Mouse (Mus musculus) forebrain, embryonic 12.5 days (tissue): ENCODE results near the gene Alg9. TPM values are rescaled to one million over a fixed set of nuclear protein-coding genes. Genes with fewer than 3 reads are reported as not detected.

Source experiments
- ATAC-seq: fragments of 200-750 bp; cut with Nextera tagmentation; 2 replicates; pipeline ENCODE4 v1.8.0; 2017; ENCODE audit warnings: moderate TSS enrichment; ENCODE audit not compliant: low FRiP score
- H3K27ac ChIP-seq: fragments of 300-500 bp; sonication (generic); 2 replicates; pipeline ENCODE4 v1.5.1; 2016; ENCODE audit warnings: mild to moderate bottlenecking
- H3K27me3 ChIP-seq: fragments of 300-500 bp; sonication (generic); 2 replicates; pipeline ENCODE4 v1.6.1; 2016; ENCODE audit warnings: mild to moderate bottlenecking
- H3K36me3 ChIP-seq: fragments of 300-500 bp; sonication (generic); replicated peaks from 2 replicates; pipeline ENCODE4 v1.6.1; 2016; ENCODE audit warnings: mild to moderate bottlenecking
- H3K4me1 ChIP-seq: fragments of 300-500 bp; sonication (generic); 2 replicates; pipeline ENCODE4 v1.6.1; 2016
- H3K4me2 ChIP-seq: fragments of 300-500 bp; sonication (generic); 2 replicates; pipeline ENCODE4 v1.6.1; 2016; ENCODE audit warnings: mild to moderate bottlenecking, moderate library complexity
- H3K4me3 ChIP-seq: fragments of 300-500 bp; sonication (generic); replicated peaks from 2 replicates; pipeline ENCODE4 v1.5.1; 2016; ENCODE audit warnings: mild to moderate bottlenecking
- H3K9ac ChIP-seq: fragments of 300-500 bp; sonication (generic); 2 replicates; pipeline ENCODE4 v1.6.1; 2016; ENCODE audit warnings: mild to moderate bottlenecking
- H3K9me3 ChIP-seq: fragments of 300-500 bp; sonication (generic); 2 replicates; pipeline ENCODE4 v1.6.1; 2016
- WGBS: fragments of 180-500 bp; shearing (Covaris S2); methylation state at CpG from one replicate; pipeline ENCODE4 v1.1.7; 2016; 5-methylcytosine and 5-hydroxymethylcytosine counted together
- polyA plus RNA-seq: library from polyadenylated mRNA; unstranded; fragments of >200 nt; fragmentation: Nextera tagmentation; extraction: Ambion mirVana; gene quantifications from 2 replicates; pipeline ENCODE4 v1.2.1, GENCODE M21; 2016

Gene Alg9
- polyA plus RNA-seq, 1 experiment from 2014 or later, result 40.6 TPM

DNA sequence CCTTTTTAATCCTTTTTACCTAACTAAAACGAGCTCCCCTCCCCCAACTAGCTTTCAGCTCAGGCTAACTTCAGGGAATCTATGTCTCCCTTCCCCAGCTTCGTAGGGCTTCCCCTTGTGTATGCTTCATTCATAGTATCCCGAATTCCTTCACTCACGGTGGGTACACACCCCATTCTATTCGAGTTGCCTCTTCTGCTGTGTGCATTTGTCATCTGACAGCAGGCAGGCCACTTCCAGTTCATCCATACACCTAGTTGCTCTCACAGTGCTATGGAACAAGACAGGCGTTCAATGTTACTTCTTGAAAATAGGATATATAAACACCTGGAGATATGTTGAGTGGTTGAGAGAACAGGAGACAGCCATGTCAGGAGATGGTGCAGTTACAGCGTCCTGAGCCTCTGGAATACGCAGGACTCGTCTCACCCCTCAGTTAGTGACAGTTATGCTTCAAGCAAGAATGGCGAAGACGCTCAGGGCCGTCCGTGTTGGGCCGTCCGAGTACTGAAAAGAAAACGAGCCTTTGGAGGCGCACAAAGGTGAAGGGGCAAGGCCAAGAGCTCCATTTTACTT, 7.2 kb upstream of the Alg9 start:
- Histone ChIP-seq H3K4me1 (peaks cover 13% of the 10 kb centered on the region), H3K27me3 (no peaks in the 10 kb centered on the region), H3K9ac (peak overlapping the region; percentile 71), H3K27ac (peak overlapping the region; percentile 89), H3K4me3 (peak overlapping the region; percentile 61), H3K4me2 (peak overlapping the region; percentile 69), H3K36me3 (no peaks in the 10 kb centered on the region), H3K9me3 (no peaks in the 10 kb centered on the region)
- peak; percentile 34 for ATAC-seq
- 5% methylated on average over 17 of the region's 17 CpGs for WGBS

DNA sequence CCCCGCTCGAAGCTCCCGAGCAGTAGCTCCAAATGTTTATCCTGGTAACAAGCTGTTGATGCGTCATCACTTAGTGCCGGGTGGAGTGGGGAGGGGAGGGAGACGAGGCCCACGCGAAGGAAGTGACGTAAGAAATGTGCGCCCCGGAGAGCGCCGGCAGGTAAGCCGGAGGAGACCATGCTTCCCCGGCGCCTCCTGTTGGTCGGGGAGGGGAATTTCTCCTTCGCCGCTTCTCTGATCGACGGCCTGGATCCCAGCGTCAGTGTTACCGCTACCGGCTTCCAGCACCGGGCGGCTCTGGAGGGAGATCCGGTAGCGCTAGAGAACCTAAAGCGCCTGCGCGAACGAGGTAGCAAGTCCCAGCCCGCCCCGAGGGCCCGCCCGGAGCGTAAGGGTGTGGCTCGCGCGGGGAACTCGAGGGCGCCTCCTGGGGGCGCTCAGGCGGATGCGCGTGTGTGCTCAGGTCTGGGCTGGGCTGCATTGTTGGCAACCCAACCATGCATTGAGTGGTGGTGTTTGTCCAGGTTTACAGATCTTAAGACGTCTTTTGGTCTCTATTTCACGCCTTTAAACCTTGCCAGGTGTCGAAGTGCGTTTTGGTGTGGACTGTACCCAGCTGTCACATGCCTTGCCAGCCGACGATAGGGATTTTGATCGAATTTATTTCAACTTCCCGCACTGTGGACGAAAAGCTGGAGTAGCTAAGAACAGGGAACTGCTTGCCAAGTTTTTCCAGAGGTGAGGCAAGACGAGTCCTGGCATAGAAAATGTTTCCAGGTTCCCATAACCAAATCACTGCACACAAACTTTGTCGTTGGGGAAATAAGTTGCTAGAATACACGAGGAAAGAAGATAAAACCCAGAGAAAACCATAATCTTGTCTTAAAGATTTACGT, 6.5 kb upstream of the Alg9 start, which contains the start of gene Fdxacb1:
Gene Fdxacb1, plus strand, starts transcription at position 130 of the 896 bp plus-strand sequence.
- H3K36me3 ChIP-seq, result no peaks in the 10 kb centered on the region
- H3K9me3 ChIP-seq, result no peaks in the 10 kb centered on the region
- peak within 1 kb of the TSS; percentile 89 for H3K27ac ChIP-seq
- H3K4me3 ChIP-seq, result peak within 1 kb of the TSS; percentile 61
- peaks cover 13% of the 10 kb centered on the region for H3K4me1 ChIP-seq
- H3K27me3 ChIP-seq, result no peaks in the 10 kb centered on the region
- peak within 1 kb of the TSS; percentile 71 for H3K9ac ChIP-seq
- WGBS, result 5% methylated on average over 59 of the region's 59 CpGs
- ATAC-seq, result peak; percentile 96
- H3K4me2 ChIP-seq, result peak within 1 kb of the TSS; percentile 69

DNA sequence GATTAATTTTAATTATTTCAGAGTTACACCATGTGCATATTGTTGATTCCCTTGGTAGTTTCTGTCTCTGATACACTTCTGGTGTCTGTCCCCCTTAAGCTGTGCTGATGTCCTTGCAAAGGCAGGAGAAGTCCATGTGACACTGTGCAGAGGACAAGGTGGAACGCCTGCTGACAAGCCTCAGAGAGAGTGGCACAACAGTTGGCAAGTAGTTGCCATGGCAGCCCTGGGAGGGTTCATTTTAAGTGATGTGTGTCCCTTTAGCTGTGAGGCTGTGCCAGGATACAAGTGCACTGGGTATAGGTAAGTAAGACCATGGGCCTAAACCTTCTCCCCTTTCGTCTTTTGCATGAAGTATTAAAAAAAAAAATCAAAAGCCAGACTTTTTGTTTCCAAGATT, 4.8 kb upstream of the Alg9 start:
- Histone ChIP-seq H3K4me1 (peaks cover 24% of the 10 kb centered on the region), H3K4me3 (no peak overlapping the region), H3K9me3 (no peaks in the 10 kb centered on the region), H3K27ac (no peak overlapping the region), H3K36me3 (no peaks in the 10 kb centered on the region), H3K9ac (no peak overlapping the region), H3K27me3 (no peaks in the 10 kb centered on the region), H3K4me2 (no peak overlapping the region)
- no peak for ATAC-seq
- WGBS, result 76% methylated on average over 2 of the region's 2 CpGs

DNA sequence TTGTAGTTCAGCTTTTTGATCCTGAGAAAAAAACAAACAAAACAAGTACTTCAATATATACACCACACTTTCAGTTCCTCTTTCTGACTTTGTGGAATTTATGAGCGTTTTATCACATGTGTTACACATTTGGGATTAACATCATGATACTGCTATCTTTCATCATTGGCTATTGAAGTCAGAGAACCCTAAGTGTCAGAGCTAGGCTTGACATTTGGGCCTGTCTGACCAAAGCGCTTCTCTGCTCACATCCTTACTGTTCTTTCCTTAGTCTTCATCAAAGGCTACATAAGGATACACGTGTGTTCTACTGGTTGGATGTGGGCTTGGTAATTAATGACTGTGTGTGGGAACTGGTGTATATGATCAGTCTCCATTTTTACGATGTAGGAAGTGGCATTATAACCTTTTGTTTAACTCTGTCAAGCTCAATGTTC, 775 bp upstream of the Alg9 start:
- no peaks in the 10 kb centered on the region for H3K9me3 ChIP-seq
- no peak overlapping the region for H3K9ac ChIP-seq
- H3K4me3 ChIP-seq, result no peak overlapping the region
- 83% methylated on average over 4 of the region's 4 CpGs for WGBS
- peaks cover 26% of the 10 kb centered on the region for H3K4me1 ChIP-seq
- no peaks in the 10 kb centered on the region for H3K27me3 ChIP-seq
- H3K36me3 ChIP-seq, result peaks cover 8% of the 10 kb centered on the region
- H3K4me2 ChIP-seq, result peak overlapping the region; percentile 87; the same call in 1 of the 2 replicates
- H3K27ac ChIP-seq, result no peak overlapping the region
- no peak for ATAC-seq

DNA sequence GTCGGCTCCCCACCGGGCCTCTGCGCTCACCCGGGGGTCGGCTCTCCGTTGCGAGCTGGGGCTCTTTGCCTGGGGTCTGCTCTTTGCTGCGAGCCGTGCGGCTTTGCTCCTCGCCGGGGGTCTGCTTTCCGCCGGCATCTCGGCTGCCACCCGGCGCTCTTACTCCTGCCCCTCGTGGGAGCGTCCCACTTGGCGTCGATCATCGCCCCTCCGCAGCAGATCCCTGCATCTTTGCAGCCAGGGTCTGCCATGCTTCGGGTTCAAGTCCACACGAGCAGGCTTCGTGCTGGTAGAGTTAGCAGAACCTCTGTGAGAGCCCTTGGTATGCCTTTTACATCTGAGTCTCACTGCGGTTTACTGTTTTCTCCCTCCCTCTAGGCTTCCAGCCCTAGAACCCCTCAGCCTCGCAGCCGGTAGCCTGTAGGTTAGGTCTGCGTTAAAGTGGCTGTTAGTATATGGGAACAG, 875 bp downstream of the Alg9 start:
- H3K36me3 ChIP-seq, result peaks cover 23% of the 10 kb centered on the region
- H3K9ac ChIP-seq, result peak overlapping the region; percentile 91
- peaks cover 20% of the 10 kb centered on the region for H3K4me1 ChIP-seq
- WGBS, result under 1% methylated on average over 30 of the region's 30 CpGs
- no peaks in the 10 kb centered on the region for H3K27me3 ChIP-seq
- peak overlapping the region; percentile 87 for H3K27ac ChIP-seq
- no peaks in the 10 kb centered on the region for H3K9me3 ChIP-seq
- peak; percentile 50 for ATAC-seq
- H3K4me3 ChIP-seq, result peak overlapping the region; percentile 94
- peak overlapping the region; percentile 87 for H3K4me2 ChIP-seq

DNA sequence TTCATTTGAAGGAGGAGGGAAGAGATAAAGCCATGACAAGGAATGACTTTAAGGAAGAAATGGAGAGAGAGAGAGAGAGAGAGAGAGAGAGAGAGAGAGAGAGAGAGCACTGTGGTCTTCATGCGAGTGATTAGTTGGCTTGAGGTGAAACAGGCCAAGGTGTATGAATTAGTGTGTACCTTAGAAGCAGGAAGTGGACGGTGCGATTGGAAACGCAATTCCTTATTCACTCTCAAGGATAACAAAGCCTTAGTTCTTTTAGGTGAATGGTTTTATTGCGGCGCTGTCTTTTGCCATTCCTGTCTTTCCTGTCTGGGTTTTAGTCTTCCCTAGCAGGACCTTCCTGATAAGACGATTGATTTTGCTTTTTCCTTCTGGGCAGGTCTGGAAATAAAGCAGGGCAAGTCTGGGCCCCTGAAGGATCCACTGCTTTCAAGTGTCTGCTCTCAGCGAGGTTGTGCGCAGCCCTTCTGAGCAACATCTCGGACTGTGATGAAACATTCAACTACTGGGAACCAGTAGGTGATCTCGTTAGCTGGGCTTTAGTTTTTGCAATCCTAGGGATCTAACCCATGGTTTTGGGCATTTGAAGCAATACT, 1.4 kb downstream of the Alg9 start:
- no peak for ATAC-seq
- H3K9ac ChIP-seq, result peak overlapping the region; percentile 91
- H3K27ac ChIP-seq, result no peak overlapping the region
- H3K27me3 ChIP-seq, result no peaks in the 10 kb centered on the region
- no peaks in the 10 kb centered on the region for H3K9me3 ChIP-seq
- H3K4me2 ChIP-seq, result peak overlapping the region; percentile 87
- H3K4me1 ChIP-seq, result peaks cover 20% of the 10 kb centered on the region
- H3K36me3 ChIP-seq, result peaks cover 27% of the 10 kb centered on the region
- 65% methylated on average over 11 of the region's 11 CpGs for WGBS
- peak overlapping the region; percentile 94 for H3K4me3 ChIP-seq

DNA sequence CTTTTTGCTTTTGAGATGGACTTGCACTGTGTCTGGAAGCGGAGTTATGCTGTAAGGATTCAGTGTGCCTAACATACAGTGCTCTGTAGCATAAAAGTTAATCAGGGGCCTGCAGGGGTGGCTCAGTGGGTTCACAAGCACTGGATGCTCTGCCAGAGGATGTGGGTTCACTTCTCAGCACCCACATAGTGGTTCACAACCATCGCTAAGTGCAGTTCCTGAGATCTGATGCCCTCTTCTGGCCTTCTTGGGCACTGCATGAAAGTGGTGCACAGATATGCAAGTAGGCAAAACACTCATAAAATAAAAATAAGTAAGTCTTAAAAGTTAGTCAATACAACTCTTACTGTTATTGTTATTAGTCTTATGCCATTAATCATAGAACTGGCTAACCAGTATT, 7.3 kb downstream of the Alg9 start:
- H3K4me2 ChIP-seq, result no peak overlapping the region
- no peak overlapping the region for H3K4me3 ChIP-seq
- H3K9ac ChIP-seq, result no peak overlapping the region
- no peak overlapping the region for H3K27ac ChIP-seq
- H3K27me3 ChIP-seq, result no peaks in the 10 kb centered on the region
- WGBS, result 66% methylated on average over 2 of the region's 2 CpGs
- H3K36me3 ChIP-seq, result peaks cover 82% of the 10 kb centered on the region
- H3K4me1 ChIP-seq, result no peaks in the 10 kb centered on the region
- ATAC-seq, result no peak
- no peaks in the 10 kb centered on the region for H3K9me3 ChIP-seq

DNA sequence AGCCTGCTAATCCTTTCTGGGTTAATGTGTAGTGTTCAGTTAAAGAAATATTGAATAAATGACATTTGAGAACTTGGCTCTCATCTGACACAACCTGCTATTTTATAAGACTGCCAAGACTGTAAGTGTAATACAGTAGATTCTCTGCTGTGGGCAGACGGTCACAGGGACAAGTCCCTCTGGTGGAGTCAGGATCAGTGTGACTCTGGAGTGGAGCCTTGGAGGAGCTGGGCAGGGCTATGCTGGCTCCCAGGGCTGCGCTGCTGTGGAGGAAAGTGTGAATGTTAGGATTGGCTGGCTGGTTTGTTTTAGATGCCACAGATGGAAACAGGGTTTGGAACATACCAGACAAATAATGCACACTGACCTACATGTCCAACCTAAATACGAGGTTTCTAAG, 20.4 kb downstream of the Alg9 start:
- H3K4me2 ChIP-seq, result no peak overlapping the region
- no peak overlapping the region for H3K27ac ChIP-seq
- no peaks in the 10 kb centered on the region for H3K27me3 ChIP-seq
- peaks cover 38% of the 10 kb centered on the region for H3K36me3 ChIP-seq
- ATAC-seq, result no peak
- WGBS, result 88% methylated on average over 3 of the region's 3 CpGs
- H3K4me3 ChIP-seq, result no peak overlapping the region
- no peak overlapping the region for H3K9ac ChIP-seq
- H3K9me3 ChIP-seq, result no peaks in the 10 kb centered on the region
- H3K4me1 ChIP-seq, result no peaks in the 10 kb centered on the region

DNA sequence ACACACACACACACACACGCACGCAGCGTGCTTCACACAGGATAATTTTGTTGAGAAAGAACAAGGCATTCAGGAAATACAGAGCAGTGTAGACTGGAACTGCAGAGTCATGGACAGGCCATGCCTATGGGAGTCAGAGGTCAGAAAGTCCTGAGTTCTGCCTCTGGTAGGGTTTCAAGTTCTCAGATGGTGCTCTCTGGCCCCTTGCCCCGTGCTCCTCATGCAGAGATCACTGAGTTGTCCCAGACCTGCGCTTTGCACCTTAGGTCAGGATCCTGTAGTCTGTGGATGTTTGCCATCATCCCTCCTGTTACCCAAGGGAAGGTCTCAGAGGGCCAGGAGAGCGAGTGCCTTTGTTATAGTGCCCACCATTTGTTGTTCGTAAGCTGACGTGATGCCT, 22.0 kb downstream of the Alg9 start:
- 90% methylated on average over 8 of the region's 8 CpGs for whole genome bisulfite sequencing
- H3K4me2 ChIP-seq, result no peak overlapping the region
- no peaks in the 10 kb centered on the region for H3K4me1 ChIP-seq
- H3K36me3 ChIP-seq, result peaks cover 36% of the 10 kb centered on the region
- H3K27me3 ChIP-seq, result no peaks in the 10 kb centered on the region
- H3K9me3 ChIP-seq, result no peaks in the 10 kb centered on the region
- no peak overlapping the region for H3K9ac ChIP-seq
- H3K4me3 ChIP-seq, result no peak overlapping the region
- ATAC-seq, result no peak
- H3K27ac ChIP-seq, result no peak overlapping the region

DNA sequence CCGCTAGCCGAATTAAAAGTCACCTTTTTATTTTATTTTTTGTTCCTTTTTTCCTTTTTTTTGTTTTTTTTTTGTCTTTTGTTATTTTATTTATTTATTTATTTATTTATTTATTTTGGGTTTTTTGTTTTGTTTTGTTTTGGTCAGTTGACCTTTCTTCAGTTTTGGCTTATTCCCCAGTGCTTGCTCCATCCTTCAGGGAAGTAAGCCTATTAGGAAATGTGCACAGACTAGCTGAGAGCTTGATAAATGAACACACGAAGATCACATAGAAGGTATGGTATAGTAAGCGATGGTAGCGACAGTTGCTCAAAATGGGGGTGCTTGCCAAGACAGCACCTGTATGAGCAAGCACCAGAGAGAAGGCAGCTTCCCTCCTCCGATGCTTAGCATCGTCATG, 22.8 kb downstream of the Alg9 start:
- Histone ChIP-seq H3K9me3 (no peaks in the 10 kb centered on the region), H3K4me1 (no peaks in the 10 kb centered on the region), H3K27me3 (no peaks in the 10 kb centered on the region), H3K4me2 (no peak overlapping the region), H3K4me3 (no peak overlapping the region), H3K9ac (no peak overlapping the region), H3K36me3 (peaks cover 33% of the 10 kb centered on the region), H3K27ac (no peak overlapping the region)
- no peak for ATAC-seq
- WGBS, result 91% methylated on average over 7 of the region's 7 CpGs

DNA sequence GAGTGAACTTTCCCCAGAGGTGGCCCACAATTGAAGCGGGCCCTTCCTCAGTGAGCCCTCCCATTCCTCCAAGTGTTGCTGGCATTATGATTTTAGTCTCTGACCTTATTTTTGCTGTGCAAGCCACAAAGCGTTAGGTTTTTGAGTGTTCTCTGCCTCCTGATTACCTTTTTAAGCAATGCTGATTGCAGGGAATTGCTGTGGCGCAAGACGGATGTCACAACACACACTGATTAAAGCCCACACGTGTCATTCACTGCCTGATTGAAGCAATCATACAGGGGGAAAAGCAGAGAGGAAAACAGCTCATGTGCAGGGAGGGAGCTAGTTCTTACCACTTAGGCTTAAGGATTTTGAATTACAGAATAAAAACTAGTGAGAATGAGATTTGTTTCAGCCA, 23.5 kb downstream of the Alg9 start:
- Histone ChIP-seq H3K9ac (no peak overlapping the region), H3K4me1 (no peaks in the 10 kb centered on the region), H3K36me3 (peaks cover 38% of the 10 kb centered on the region), H3K4me2 (no peak overlapping the region), H3K27ac (no peak overlapping the region), H3K9me3 (no peaks in the 10 kb centered on the region), H3K4me3 (no peak overlapping the region), H3K27me3 (no peaks in the 10 kb centered on the region)
- no peak for ATAC-seq
- WGBS, result 83% methylated on average over 5 of the region's 5 CpGs

DNA sequence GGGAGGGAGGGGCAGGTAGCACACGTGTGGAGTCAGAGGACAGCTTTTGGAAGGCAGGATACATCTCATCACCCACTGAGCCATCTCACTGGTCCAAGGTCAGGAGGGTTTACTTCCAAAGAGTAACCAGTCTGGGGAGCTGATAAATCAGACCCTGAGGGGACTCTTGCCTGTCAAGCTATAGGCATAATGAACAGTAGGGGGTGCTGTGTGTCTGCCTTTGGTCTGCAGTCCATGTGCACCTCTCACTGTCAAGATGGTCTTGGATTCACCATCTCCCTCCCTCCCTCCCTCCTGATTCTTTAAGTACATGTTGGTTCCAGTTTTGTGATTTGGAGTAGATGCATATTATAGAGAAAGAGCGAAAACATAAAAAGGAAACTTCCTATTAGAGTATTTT, 26.2 kb downstream of the Alg9 start:
- Histone ChIP-seq H3K9ac (no peak overlapping the region), H3K4me3 (no peak overlapping the region), H3K36me3 (peaks cover 47% of the 10 kb centered on the region), H3K27me3 (no peaks in the 10 kb centered on the region), H3K27ac (no peak overlapping the region), H3K4me1 (no peaks in the 10 kb centered on the region), H3K9me3 (no peaks in the 10 kb centered on the region), H3K4me2 (no peak overlapping the region)
- WGBS, result 69% methylated on average over 2 of the region's 2 CpGs
- no peak for ATAC-seq
